Mouse (Mus musculus): ENCODE data around the gene Isg20.

GRCm38 (mm10) chr7:78885404-78885803, 27.8 kb upstream of the Isg20 start:
- TF ChIP-seq CHD1 (IDR thresholded peaks at IDR 0.05; ENCODE audit: low read depth, low read length), result no peak
- no peak for TF ChIP-seq CTCF (conservative IDR thresholded peaks at IDR 0.05 in 1 of 2, IDR thresholded peaks at IDR 0.05 in 1 of 2; ENCODE audit: low read depth in 2 of 2, low read length in 2 of 2)
- TF ChIP-seq POLR2AphosphoS2 (IDR thresholded peaks at IDR 0.05; ENCODE audit: low read depth, low read length), result no peak
- no peak for TF ChIP-seq MEF2A (IDR thresholded peaks at IDR 0.05; ENCODE audit: borderline replicate concordance, low read depth, low read length)
- no peak for TF ChIP-seq EP300 (IDR thresholded peaks at IDR 0.05; ENCODE audit: low read length)
- TF ChIP-seq NRF1 (IDR thresholded peaks at IDR 0.05; ENCODE audit: low read depth, low read length), result no peak
- TF ChIP-seq ZC3H11A (IDR thresholded peaks at IDR 0.05; ENCODE audit: low read depth, low read length), result no peak
- no peak for TF ChIP-seq POLR2A (IDR thresholded peaks at IDR 0.05; ENCODE audit: low read depth, low read length)
- no peak for TF ChIP-seq UBTF (IDR thresholded peaks at IDR 0.05; ENCODE audit: low read depth, low read length)

All from CH12.LX (cell line).